Mouse (Mus musculus) kidney, postnatal 25 days (tissue): ENCODE measurements around the gene Fgf2.

Source experiments
- DNase-seq, 2 experiments: peaks; one replicate each; pipeline ENCODE4 v3.0.0; 2021; ENCODE audit warnings: mixed read lengths in 2 of 2

Fgf2 gene

GRCm38 (mm10) chr3:37348221-37349165, at the start of gene Fgf2:
Gene Fgf2, plus strand, starts transcription at chr3:37348346.
- DNase-seq = peak; percentile 27 to 46

DNA sequence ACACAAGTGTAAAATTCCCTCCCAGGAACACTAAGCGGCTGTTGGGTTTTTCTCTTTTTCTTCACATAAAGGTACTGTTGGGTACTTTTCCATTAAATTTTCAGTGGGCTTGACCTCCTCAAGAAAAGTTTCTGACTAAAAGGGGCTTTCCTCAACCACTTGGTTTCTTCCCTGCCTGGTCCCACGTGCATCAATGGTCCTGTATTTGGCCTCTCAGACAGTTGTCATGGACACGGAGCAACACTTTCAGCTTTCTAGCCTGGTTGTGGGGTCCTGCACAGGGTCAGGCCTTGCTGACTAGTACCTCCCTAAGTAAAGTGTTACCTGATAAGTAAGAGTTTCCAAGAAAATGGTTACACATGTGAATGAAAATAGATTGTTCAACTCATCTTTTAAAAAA, 48.7 kb upstream of the Fgf2 start:
- no peak for DNase-seq

GRCm38 (mm10) chr3:37302685-37303084, 45.5 kb upstream of the Fgf2 start:
- peak; percentile 35 to 66 for DNase-seq

- no peak for DNase-seq
These were observed 44.6 kb upstream of the Fgf2 start for GRCm38 (mm10) chr3:37303392-37304139.

DNA sequence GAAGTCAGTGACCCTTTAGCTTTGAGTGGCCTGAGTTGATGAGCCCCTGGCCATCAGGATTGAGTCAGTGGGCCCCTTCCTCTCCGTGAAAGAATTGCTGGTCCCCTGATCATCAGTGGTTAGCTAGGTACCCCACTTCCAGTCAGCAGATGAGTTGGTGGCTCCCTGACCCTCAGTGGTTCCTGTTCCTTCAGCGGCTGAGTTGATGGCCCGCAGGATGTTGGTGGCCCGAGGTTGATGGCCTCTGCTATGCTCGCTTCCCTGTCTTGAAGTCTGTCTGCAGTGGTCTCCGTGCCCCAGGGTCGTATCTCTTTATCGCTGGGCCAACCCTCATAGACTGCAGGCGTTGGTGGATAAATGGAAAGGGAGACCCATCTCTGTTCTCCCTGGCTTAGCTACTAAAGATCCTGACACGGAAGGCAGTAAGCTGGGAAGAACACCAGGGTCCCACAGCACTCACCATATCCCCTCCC, 36.2 kb upstream of the Fgf2 start:
- DNase-seq = peak in 1 of 2 experiments; percentile 42

- peak; percentile 95 to 97 for DNase-seq
These were observed 35.7 kb upstream of the Fgf2 start, which contains the start of the genes Bbs12 and Cetn4 for GRCm38 (mm10) chr3:37312370-37312941. Gene Bbs12, plus strand, starts transcription at chr3:37312554. Gene Cetn4, minus strand, starts transcription at chr3:37312708.

GRCm38 (mm10) chr3:37313371-37313770, 34.8 kb upstream of the Fgf2 start:
- no peak for DNase-seq

DNA sequence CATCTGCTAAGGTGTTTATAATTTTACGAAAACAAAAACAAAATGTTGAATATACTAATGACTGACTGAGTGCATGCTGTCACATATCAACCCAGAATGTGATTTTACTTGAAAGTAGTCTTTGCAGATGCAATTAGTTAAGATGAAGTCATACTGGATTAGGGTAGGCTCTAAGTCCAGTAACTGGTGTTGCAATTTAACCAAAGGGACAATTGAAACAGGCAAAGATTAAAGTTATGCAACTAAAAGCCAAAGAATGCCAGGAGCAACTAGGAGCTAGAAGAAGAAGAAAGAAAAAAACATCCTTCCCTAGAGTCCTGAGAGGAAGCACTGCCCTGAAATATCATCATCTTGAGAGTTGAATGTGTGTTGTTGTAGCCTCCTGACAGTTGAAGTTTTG, 31.9 kb upstream of the Fgf2 start:
- no peak for DNase-seq

- no peak for DNase-seq
These were observed 23.8 kb upstream of the Fgf2 start for GRCm38 (mm10) chr3:37324310-37324709.

GRCm38 (mm10) chr3:37325317-37326112, 22.6 kb upstream of the Fgf2 start:
- DNase-seq = no peak

- DNase-seq = no peak
These were observed 21.5 kb upstream of the Fgf2 start for GRCm38 (mm10) chr3:37326627-37327026.

- DNase-seq = no peak
These were observed 19.7 kb upstream of the Fgf2 start for GRCm38 (mm10) chr3:37328489-37328888.

- no peak for DNase-seq
These were observed 18.2 kb upstream of the Fgf2 start for GRCm38 (mm10) chr3:37329963-37330362.

DNA sequence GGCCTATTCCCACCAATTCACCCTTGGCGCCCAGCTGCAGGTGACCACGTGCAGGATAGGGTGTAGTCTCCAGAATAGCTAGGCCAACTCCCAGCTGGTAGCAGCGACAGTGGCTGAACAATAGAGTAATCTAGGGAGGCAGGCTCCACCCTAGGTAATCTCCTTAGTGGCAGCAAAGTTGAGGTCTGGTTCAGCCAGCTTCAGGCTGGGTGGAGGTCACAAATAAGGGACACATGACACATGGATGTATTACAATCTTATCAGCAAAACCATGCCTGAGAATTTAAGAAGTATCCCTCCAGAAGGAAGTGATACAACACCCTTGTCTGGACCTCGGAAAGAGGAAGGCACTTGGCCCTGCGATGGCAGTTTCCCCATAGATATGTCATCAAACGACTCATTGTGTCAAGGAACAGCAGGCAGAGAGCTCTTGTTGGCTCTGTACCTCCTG, 16.1 kb upstream of the Fgf2 start:
- DNase-seq = no peak

- no peak for DNase-seq
These were observed 14.1 kb upstream of the Fgf2 start for GRCm38 (mm10) chr3:37334053-37334452.

DNA sequence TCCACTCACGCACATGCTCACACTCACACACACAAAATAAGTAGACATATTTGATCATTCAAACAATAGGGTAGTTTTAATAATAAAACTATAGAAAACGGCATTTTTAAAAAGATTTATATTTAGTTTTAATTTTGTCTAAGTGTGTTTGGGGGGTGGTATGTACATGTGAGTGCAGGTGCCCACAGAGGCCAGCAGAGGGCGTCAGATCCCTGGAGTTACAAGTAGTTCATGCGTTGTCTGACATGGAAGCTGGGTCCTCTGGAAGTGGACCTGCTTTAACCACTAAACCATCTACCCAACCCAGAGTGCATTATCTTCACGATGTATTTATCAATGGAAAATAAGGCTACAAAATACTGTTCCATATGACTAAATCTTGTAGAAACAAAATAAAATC, 7.0 kb upstream of the Fgf2 start:
- DNase-seq = peak in 1 of 2 experiments; percentile 6

- DNase-seq = no peak
These were observed 5.3 kb upstream of the Fgf2 start for GRCm38 (mm10) chr3:37342811-37343210.

DNA sequence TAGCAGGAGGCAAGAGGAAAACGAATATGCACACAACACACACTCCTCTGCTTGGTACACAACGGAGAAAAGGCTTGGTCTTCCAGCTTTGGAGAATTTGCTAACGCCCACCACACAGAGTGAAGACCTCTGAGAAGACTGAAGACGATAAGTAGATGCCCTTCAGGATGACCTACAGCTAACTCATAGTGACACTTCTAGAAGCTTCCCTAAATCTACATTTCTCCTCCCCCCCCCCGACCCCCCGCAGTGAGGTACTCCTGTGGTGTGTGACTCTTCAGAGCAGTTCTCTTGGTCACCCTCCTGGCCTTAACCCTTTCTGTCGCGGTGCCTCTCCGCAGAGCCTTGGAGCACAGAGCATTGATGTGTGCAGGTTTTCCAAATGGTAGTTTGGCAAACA, 475 bp upstream of the Fgf2 start:
- DNase-seq = no peak

DNA sequence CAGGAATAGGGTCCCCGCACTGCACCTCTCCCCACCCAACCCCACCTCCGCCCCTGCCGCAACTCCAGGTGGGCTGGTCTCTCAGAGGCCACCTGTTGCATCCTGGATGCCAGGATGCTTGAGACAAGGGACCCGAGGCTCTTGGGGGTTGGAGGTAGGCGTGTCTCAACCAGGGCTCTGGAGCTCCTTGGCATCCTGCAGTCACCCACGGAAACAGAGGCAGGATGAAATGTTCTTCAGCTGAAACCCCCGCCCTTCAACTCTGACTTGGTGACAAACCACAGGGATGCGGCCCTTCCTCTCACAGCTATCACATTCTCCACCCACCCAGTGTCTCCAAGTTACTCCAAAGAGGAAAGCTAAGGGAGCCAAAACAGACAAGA, 1.0 kb downstream of the Fgf2 start:
- DNase-seq = no peak

- no peak for DNase-seq
These were observed 2.2 kb downstream of the Fgf2 start for GRCm38 (mm10) chr3:37350386-37350785.

- no peak for DNase-seq
These were observed 5.9 kb downstream of the Fgf2 start for GRCm38 (mm10) chr3:37353951-37354481.

GRCm38 (mm10) chr3:37354737-37355136, 6.6 kb downstream of the Fgf2 start:
- no peak for DNase-seq
